Mouse (Mus musculus): ENCODE data around the gene Magi3. TPM values are rescaled to one million over a fixed set of nuclear protein-coding genes. Genes with fewer than 3 reads are reported as not detected.

The Magi3 gene
- polyA plus RNA-seq, 1 experiment from 2014 or later, result 5.2 TPM

DNA sequence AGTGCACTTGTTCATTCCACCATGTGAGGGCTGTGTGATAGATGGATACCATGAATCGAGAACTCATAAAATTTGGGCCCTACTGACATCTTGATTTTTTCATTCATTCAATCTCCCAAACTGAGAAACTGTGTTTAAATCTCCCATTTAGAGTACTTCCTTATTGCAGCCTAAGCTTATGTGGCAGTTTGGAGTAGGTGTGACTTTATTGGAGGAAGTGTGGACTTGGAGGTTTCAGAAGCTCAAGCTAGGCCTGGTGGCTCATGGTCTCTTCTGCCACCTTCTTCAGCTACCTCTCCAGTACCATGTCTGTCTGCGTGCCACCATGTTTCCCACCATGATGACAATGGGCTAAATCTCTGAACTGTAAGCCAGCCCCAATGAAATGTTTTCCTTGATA is 15.9 kb upstream of the Magi3 start:
- Histone ChIP-seq H3K9ac (no peak overlapping the region), H3K27ac (no peak overlapping the region), H3K9me3 (replicated peaks) (no peaks in the 10 kb centered on the region), H3K4me3 (no peak overlapping the region), H3K36me3 (no peaks in the 10 kb centered on the region), H3K27me3 (no peaks in the 10 kb centered on the region), H3K4me1 (no peaks in the 10 kb centered on the region), H3K4me2 (replicated peaks) (no peak overlapping the region)
- WGBS, result 80% methylated on average over 2 of the region's 2 CpGs
- no peak for ATAC-seq (ENCODE audit: low FRiP score)

DNA sequence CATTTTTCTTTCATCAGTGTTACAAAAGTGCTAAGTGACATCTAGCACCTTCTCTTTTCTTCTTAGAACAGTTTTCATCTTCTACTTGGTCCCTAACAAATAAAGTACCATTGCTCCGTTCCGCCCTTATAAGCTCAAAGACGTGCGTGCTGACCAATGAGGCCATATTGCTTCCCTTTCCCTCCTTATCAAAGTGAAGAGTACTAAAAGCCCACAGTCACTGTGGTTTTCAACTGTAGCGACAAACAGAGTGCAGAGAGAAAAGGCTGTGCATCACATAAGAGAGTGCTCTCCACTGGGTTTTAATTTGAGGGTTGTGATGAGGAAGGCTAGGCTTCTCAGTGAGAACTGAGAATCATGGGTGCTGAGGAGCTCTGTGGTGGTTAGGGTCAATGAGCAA is 14.9 kb upstream of the Magi3 start:
- Histone ChIP-seq H3K27ac (no peak overlapping the region), H3K4me1 (no peaks in the 10 kb centered on the region), H3K4me2 (replicated peaks) (no peak overlapping the region), H3K27me3 (no peaks in the 10 kb centered on the region), H3K9me3 (replicated peaks) (no peaks in the 10 kb centered on the region), H3K9ac (no peak overlapping the region), H3K4me3 (no peak overlapping the region), H3K36me3 (no peaks in the 10 kb centered on the region)
- 91% methylated on average over 5 of the region's 5 CpGs for WGBS
- ATAC-seq (ENCODE audit: low FRiP score), result no peak

DNA sequence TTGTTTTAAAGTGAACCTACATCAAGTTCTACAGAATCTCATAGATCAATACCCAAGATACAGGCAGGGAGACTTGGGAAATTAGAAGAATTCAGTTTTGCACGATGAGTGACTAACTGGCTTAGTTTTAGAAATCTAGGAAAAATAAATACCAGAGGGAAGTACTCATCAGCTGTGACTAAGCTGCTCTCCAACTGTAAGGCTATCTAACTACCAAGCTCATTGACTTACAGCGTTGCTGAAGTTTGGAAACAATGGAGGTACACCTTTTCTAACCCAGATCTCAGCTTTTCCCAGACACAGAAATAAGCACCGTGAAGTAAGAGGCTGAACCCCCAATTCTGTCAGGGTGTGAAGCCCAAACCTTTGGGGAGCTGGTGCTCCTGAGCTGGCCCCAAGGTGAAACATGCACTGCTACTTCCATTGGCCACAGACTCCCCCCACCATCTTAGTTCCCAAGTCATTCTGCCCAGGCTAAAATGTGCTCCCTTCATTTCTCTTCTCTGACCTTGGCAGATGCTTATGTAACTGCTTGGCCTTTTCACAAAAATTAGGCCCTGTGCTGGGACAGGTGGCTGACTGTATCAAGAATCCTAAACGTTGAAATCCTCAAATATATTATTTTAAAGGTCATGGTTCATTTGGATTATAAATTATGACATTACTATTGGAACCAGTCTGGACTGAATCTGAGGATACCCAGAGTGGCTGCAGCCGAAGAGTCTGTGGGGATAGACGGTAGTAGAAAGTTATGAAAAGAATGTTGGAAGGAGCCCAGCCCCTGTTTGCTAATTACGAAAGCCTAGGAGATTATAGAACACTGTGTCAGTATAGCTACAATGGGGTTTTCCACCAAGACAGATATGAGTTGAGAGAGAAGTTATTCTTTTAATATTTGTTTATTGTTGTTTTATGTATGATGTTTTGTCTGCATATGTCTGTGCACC is 13.5 kb upstream of the Magi3 start:
- Histone ChIP-seq H3K4me3 (no peak overlapping the region), H3K4me1 (no peaks in the 10 kb centered on the region), H3K36me3 (no peaks in the 10 kb centered on the region), H3K27ac (no peak overlapping the region), H3K27me3 (no peaks in the 10 kb centered on the region), H3K9me3 (replicated peaks) (no peaks in the 10 kb centered on the region), H3K4me2 (replicated peaks) (no peak overlapping the region), H3K9ac (no peak overlapping the region)
- WGBS, result 81% methylated on average over 7 of the region's 7 CpGs
- ATAC-seq (ENCODE audit: low FRiP score), result no peak

DNA sequence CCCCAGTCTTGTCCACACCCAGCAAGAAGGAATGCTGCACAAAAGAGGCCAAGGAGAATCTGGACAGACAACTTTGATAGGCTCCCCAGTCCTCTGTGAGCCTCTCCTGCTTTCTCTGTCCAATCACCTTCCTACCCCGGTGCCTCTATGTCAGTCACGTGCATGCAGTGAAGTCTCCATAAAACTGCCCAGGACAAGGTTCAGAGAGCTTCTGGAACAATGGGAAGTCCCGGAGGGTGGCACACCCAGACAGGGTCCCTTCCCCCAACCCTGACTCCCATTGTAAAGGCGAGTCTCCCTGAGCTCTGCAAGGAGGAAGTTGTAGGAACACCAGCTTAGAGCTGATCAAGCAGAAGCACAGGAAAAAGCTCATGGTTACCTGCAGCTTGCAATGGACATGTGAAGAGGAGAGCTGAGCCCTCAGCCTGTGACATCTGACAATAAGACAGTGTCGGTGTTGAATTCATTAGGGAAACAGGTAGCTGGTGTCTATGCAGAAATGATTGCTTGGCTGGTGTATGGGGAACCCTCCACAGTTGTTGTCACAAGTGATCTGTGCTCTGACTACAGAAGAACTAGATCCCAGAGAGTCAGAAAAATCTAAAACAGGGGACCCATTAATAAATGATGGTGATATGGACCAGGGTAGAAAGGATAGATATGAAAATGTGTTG is 7.4 kb upstream of the Magi3 start:
- ATAC-seq (ENCODE audit: low FRiP score), result no peak
- Histone ChIP-seq H3K4me3 (no peak overlapping the region), H3K9me3 (replicated peaks) (no peaks in the 10 kb centered on the region), H3K27ac (no peak overlapping the region), H3K27me3 (no peaks in the 10 kb centered on the region), H3K9ac (no peak overlapping the region), H3K4me1 (0 out of 2 replicates have a peak, but pooled peaks cover 3% of the 10 kb centered on the region), H3K4me2 (replicated peaks) (no peak overlapping the region), H3K36me3 (no peaks in the 10 kb centered on the region)
- WGBS, result 27% methylated on average over 5 of the region's 5 CpGs

DNA sequence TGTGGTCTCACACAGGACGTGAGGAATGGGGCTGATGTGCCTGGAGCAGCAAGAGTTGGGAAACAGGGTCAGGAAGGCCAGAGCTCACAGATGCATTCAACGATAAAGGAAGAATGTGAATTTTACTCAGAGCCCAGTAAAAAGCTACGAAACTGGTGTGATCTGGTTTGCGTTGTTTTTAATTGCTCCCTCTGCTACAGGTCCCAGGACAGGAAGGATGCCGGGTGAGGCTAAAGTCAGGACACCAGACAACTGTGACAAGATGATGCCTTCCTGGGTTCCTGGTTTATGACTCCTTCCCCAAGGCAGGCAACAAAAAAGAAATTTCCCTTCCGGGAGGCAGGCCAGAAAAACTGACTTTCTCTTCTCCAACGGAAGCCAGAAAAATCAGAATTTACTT is 6.6 kb upstream of the Magi3 start:
- WGBS, result 69% methylated on average over 7 of the region's 7 CpGs
- H3K4me1 ChIP-seq, result 0 out of 2 replicates have a peak, but pooled peaks cover 3% of the 10 kb centered on the region
- H3K9ac ChIP-seq, result no peak overlapping the region
- H3K36me3 ChIP-seq, result no peaks in the 10 kb centered on the region
- ATAC-seq (ENCODE audit: low FRiP score), result no peak
- no peak overlapping the region for H3K4me3 ChIP-seq
- H3K27ac ChIP-seq, result no peak overlapping the region
- no peak overlapping the region for H3K4me2 ChIP-seq (replicated peaks)
- H3K27me3 ChIP-seq, result no peaks in the 10 kb centered on the region
- H3K9me3 ChIP-seq (replicated peaks), result no peaks in the 10 kb centered on the region

DNA sequence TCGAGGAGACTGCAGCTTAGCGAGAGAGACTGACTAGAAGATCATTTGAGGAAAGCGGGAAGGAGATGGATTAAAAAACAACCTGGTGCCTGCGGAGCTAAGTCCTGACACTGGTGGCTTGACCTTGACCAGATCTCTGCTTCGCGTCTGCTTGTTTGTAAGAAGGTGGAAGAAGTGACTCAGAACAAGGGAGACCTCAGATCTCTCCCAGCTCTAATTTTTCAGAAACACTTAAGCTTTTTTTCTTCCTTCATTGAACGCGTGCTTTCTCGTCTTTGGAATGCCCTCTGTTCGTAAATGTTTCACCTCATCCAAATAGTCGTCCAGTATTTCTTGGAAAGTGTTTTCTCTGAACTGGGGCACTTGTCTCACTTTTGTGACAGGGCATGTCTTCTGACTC is 982 bp upstream of the Magi3 start:
- peak overlapping the region; percentile 95; the same call in 1 of the 2 replicates for H3K27ac ChIP-seq

DNA sequence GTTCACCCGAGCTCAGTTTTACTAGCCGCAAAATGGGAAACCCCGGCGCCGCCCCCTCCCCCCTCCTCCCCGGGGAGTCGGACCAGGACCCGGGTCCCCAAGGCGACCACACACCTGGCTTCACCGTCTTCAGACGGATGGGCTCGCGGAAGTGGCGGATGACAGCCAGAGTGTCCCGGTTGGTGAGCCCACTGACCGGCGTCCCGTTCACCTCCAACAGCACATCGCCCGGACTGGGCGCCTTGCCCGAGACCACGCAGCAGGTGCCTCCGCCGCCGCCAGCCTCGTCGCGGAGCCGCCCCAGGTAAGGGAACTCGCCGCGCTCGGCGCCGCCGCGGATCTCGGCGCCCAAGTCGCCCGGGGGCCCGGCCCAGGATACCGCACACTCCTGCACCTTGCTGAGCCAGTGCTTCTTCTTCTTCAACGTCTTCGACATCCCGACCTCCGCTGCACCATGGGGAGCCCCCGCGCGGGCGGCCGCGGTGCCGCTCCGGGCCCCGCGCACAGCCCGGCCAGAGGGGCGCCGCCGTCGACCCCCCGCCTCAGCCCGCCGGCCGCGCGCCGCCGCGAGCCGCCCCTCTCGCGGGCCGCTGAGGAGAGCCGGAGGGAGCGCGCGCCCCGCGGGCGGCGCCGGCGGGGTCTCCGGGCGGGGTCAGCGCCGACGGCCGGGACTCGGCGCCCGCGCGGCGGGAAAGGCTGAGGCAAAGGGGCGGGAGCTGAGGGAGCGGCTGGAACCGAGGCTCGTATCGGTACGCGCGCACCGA is 461 bp downstream of the Magi3 start:
- peak overlapping the region; percentile 74 for H3K4me2 ChIP-seq (replicated peaks)
- peaks cover 11% of the 10 kb centered on the region; the same call in 1 of the 2 replicates for H3K4me1 ChIP-seq
- no peaks in the 10 kb centered on the region for H3K36me3 ChIP-seq
- peak overlapping the region; percentile 95 for H3K27ac ChIP-seq
- ATAC-seq (ENCODE audit: low FRiP score), result peak; percentile 69
- no peaks in the 10 kb centered on the region for H3K27me3 ChIP-seq
- peak overlapping the region; percentile 82 for H3K9ac ChIP-seq
- under 1% methylated on average over 86 of the region's 107 CpGs for whole genome bisulfite sequencing
- peak overlapping the region; percentile 82 for H3K4me3 ChIP-seq
- no peaks in the 10 kb centered on the region for H3K9me3 ChIP-seq (replicated peaks)

More for the DNA sequence above, 982 bp upstream of the Magi3 start:
- peaks cover 11% of the 10 kb centered on the region; the same call in 1 of the 2 replicates for H3K4me1 ChIP-seq
- no peak overlapping the region; the same call in 1 of the 2 replicates for H3K9ac ChIP-seq
- no peak for ATAC-seq (ENCODE audit: low FRiP score)
- no peaks in the 10 kb centered on the region for H3K36me3 ChIP-seq
- H3K4me3 ChIP-seq, result peak overlapping the region; percentile 82
- 15% methylated on average over 11 of the region's 11 CpGs for WGBS
- peak overlapping the region; percentile 56 for H3K4me2 ChIP-seq (replicated peaks)
- H3K9me3 ChIP-seq (replicated peaks), result no peaks in the 10 kb centered on the region
- no peaks in the 10 kb centered on the region for H3K27me3 ChIP-seq

DNA sequence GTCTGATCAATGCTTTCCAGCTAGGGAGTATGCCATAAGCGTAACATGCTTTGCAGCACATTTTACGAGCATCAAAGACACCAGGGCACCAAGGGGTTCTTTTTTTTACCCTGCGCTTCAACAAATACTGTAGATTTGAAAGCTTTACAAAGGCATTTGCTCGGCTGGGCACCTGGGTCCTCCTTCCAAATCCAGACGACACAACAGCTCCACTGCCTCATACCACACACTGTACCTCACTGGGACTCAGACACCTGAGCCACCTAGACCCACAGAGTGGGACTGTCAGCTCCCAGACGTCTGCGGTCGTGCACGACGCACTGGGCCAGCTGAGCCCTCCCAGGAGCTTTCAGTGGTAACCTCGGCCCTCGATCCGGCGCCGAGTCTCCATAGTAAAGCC is 1.2 kb downstream of the Magi3 start:
- H3K27me3 ChIP-seq, result no peaks in the 10 kb centered on the region
- peak overlapping the region; percentile 74 for H3K4me2 ChIP-seq (replicated peaks)
- peak overlapping the region; percentile 82 for H3K9ac ChIP-seq
- peaks cover 11% of the 10 kb centered on the region; the same call in 1 of the 2 replicates for H3K4me1 ChIP-seq
- 0 out of 2 replicates have a peak, but pooled peaks have one; percentile 11 for ATAC-seq (ENCODE audit: low FRiP score)
- peak overlapping the region; percentile 95; the same call in 1 of the 2 replicates for H3K27ac ChIP-seq
- no peaks in the 10 kb centered on the region for H3K9me3 ChIP-seq (replicated peaks)
- peak overlapping the region; percentile 82 for H3K4me3 ChIP-seq
- H3K36me3 ChIP-seq, result no peaks in the 10 kb centered on the region
- WGBS, result 3% methylated on average over 15 of the region's 15 CpGs

DNA sequence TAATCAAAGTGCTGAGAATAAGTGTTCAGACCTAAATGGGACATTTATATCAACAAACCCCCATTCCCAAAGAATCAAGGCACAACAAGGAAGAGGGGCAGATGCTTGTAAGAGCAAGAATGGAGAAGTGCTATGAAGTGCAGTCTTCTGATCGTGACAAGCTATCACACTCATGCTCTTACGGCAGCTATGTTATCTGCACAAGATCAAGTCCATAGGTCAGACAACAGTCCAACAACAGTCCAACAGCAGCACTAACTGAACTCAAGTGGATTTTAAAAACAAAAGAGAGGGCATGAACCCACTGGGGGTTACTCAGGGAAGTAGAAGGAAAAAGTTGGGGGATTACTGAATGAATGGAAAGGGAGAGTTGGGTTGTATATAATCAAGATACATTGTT is 30.4 kb downstream of the Magi3 start:
- Histone ChIP-seq H3K4me1 (no peaks in the 10 kb centered on the region), H3K27ac (no peak overlapping the region), H3K9ac (no peak overlapping the region), H3K4me3 (no peak overlapping the region), H3K36me3 (no peaks in the 10 kb centered on the region), H3K4me2 (replicated peaks) (no peak overlapping the region), H3K9me3 (replicated peaks) (no peaks in the 10 kb centered on the region), H3K27me3 (no peaks in the 10 kb centered on the region)
- WGBS, result 97% methylated on average over 2 of the region's 2 CpGs
- no peak for ATAC-seq (ENCODE audit: low FRiP score)

DNA sequence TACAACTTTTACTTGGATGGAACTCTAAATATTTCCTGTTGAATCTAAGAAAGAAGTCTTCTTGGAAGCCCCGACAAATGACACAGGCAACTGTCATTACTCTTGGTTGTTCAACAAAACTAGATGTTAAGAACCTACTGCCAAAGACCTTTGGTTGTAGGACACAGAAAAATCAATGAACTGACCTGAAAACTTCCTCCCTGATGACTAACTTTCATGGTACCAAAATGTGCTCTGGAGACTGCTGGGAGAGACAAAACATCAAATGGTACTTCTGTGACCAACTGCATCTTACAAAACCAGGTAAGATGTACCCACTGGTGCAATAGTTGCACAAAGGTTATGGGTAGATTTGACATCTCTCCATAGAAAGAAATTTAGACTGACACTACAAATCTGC is 30.9 kb downstream of the Magi3 start:
- Histone ChIP-seq H3K4me3 (no peak overlapping the region), H3K36me3 (no peaks in the 10 kb centered on the region), H3K27me3 (no peaks in the 10 kb centered on the region), H3K4me1 (no peaks in the 10 kb centered on the region), H3K4me2 (replicated peaks) (no peak overlapping the region), H3K9ac (no peak overlapping the region), H3K9me3 (replicated peaks) (no peaks in the 10 kb centered on the region), H3K27ac (no peak overlapping the region)
- ATAC-seq (ENCODE audit: low FRiP score), result no peak
- 98% methylated on average over 1 of the region's 1 CpGs for WGBS

DNA sequence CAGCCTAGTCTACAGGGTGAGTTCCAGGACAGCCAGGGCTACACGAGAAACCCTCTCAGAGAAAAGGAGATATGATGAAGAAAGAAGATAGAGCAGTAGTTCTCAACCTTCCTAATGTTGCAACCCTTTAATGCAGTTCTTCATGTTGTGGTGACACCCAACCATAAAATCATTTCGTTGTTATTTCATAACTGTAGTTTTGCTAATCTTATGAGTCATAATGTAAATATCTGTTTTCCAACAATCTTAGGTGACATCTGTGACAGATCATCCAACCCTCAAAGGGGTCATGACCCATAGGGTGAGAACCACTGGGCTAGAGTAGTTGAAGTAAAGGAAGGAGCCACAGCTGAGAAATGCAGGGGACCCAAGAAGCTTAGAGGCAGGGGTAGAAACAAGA is 35.9 kb downstream of the Magi3 start:
- Histone ChIP-seq H3K4me2 (replicated peaks) (no peak overlapping the region), H3K27ac (no peak overlapping the region), H3K4me1 (no peaks in the 10 kb centered on the region), H3K9ac (no peak overlapping the region), H3K4me3 (no peak overlapping the region), H3K9me3 (replicated peaks) (no peaks in the 10 kb centered on the region), H3K27me3 (no peaks in the 10 kb centered on the region), H3K36me3 (no peaks in the 10 kb centered on the region)
- 94% methylated on average over 2 of the region's 2 CpGs for WGBS
- no peak for ATAC-seq (ENCODE audit: low FRiP score)

DNA sequence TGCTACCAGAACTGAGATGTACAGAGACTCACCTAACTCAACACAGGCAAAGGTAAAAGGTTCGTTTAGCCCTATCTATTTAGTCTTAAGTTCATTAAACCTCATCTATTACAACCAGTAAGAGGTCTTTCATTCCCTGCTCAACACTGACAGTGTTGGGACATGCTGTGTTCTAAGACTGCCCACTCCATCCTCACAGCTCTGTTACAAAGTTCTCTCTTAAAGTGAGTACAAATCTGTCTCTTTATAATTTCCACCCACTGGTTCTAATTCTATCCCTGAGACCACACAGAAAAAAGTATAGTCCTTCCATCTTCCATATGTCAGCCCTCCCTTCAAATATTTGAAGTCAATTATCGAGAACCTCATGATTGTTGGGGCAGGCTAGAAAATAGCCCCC is 36.5 kb downstream of the Magi3 start:
- 88% methylated on average over 2 of the region's 2 CpGs for WGBS

More for the DNA sequence above, 36.5 kb downstream of the Magi3 start:
- Histone ChIP-seq H3K27ac (no peak overlapping the region), H3K4me3 (no peak overlapping the region), H3K9me3 (replicated peaks) (no peaks in the 10 kb centered on the region), H3K27me3 (no peaks in the 10 kb centered on the region), H3K36me3 (0 out of 2 replicates have a peak, but pooled peaks cover 1% of the 10 kb centered on the region), H3K4me2 (replicated peaks) (no peak overlapping the region), H3K4me1 (no peaks in the 10 kb centered on the region), H3K9ac (no peak overlapping the region)
- no peak for ATAC-seq (ENCODE audit: low FRiP score)

Data from hindbrain, embryonic 12.5 days (tissue).